Mouse (Mus musculus): ENCODE measurements around the gene Dhtkd1.
"Not testable (repeated sequence)": the region's sequence is repeated elsewhere in the genome, so short reads cannot be mapped to it uniquely, and the experiment has no call there.

DNA sequence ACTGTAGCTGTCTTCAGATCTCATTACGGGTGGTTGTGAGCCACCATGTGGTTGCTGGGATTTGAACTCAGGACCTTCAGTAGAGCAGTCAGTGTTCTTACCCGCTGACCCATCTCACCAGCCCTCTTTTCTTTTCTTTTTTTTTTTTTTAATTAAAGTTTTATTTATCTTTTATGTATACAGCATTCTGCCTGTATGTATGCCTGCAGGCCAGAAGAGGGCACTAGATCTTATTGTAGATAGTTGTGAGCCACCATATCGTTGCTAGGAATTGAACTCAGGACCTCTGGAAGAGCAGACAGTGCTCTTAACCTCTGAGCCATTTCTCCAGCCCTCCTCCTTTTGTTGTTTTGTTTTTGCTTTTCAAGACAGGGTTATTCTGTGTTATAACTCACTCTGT is 28.0 kb upstream of the Dhtkd1 start:
- TF ChIP-seq CTCF (IDR thresholded peaks at IDR 0.05; ENCODE audit: borderline replicate concordance, insufficient read depth, low read depth, low read length); POLR2A (IDR thresholded peaks at IDR 0.05; ENCODE audit: borderline replicate concordance, insufficient read depth, low read length): not testable (repeated sequence)

All from cerebellum, adult 2 months (tissue).